Mouse (Mus musculus): ENCODE results near the gene Limk2.
A peak's percentile ranks its signal among the peaks of the same experiment; 100 is the strongest.

Limk2 gene

DNA sequence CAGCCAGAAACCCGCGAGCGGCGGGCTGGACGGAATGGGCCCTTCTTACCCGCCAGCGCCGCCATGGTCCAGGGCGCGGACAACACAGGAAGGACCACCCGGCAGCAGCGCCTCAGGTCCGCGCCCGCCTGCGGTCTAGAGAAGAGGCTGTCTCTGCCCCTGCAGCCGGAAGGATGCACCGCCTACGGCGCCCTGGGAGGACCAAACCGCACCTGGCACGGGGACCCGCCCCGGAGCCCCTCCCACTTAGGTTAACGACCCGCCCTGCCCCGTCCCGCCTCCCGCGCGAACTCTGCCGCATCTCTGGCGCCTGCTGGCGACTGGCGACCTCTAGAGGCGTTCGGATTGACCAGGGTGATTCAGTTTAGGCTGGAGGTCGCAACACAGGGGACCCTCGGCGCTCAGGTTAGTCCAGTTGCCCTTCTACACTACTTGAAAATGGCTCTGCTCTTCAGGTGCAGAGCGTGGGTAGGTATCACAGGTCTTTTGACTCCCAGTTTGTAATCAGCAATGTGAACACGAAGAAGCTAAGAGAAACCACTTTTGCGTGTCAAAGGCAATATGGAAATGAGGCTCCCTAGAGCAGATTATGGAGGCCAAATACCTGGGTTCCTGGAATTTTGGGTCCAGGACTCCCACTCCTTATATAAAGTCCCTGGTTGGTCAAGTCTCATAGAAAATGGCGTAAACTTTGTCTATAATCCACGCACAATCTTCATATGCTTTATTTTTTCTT is at the start of gene Limk2:
TSS of gene Limk2 (minus strand) at position 193 of the 736 bp plus-strand sequence.
- peak; percentile 78 to 81 for DNase-seq (ENCODE audit: low spot score in 2 of 2)

DNA sequence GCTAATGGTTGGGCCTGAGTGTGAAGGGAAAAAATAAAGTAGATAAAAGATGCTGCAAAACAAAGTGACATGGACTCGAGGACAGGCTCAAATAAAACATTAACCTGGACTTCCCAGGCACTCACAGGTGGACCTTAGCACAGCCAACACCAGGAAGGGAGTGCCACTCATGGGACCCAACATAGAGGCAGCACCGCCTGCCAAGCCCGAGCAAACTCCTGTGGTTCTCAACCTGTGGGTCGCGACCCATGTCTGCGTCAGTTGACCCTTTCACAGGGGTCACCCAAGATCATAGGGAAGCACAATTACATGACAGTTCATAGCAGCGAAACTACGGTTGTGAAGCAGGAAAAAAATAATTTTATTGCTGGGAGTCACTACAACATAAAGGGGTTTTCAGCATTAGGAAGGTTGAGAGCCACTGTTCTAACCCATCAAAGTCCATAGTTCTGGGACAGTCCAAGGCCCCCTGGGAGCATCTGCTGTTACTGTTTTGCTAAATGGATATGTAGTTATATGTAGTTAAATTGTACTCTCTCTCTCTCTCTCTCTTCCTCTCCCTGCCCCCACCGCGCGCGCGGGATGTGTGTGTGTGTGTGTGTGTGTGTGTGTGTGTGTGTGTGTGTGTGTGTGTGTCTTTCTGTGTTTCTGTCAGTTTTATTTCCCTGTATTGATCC is 49.6 kb upstream of the Limk2 start:
- no peak for DNase-seq (ENCODE audit: low spot score in 2 of 2)

DNA sequence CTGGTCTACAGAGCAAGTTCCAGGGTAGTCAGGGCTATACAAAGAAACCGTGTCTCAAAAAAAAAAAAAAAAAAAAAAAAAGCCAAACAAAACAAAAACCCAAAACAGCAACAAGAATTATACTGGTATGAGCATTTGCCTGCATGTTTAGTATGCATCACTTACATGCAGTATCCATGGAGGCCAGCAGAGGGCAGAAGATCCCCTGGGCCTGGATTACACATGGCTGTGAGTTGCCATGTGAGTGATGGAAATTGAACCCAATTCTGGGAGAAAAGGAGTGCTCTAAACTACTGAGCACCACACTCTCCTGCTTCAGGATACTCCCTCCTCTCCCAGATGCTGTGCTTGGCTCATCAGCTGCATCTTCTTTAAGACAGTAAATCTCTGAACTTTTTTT is 47.4 kb upstream of the Limk2 start:
- DNase-seq (ENCODE audit: low spot score in 2 of 2), result peak; percentile 47 to 61

DNA sequence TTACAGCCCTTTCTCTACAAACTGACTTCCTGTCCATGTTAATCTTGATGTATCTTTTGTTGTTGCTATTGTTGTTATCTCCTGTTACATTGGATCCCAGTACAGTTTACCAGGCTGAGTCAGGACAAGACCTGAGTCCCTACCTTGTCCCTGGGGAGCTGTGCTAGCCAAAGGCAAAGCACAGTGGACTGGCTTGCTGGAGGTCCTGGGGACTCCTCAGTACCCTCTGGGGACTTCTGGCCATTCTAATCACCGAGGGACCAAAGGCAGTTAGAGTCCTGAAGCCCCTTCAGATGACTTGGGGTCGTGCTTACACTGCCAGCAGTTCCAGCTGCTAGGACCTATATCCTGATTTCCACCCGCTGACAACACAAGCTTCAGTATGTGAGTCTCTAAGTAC is 45.5 kb upstream of the Limk2 start:
- no peak for DNase-seq (ENCODE audit: low spot score in 2 of 2)

DNA sequence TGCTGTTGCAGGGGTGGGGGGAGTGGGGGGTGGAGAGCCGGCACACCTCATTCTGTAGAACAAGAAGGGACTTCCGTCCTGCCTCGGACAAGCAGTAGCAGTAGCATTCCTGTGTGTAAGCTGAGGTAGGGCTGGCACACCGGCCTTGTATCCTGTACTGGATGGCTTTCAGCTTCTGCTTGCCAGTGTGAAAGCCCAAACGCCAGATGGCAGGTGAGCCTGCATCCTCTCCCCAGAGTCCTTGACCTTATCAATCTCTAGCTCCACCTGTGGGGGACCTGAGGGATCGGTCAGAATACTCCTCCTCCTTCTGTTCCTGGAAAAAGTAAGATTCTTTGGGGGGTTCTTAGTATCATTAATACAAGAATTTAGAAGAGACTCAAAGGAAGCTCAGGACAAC is 44.5 kb upstream of the Limk2 start:
- DNase-seq (ENCODE audit: low spot score in 2 of 2), result no peak

DNA sequence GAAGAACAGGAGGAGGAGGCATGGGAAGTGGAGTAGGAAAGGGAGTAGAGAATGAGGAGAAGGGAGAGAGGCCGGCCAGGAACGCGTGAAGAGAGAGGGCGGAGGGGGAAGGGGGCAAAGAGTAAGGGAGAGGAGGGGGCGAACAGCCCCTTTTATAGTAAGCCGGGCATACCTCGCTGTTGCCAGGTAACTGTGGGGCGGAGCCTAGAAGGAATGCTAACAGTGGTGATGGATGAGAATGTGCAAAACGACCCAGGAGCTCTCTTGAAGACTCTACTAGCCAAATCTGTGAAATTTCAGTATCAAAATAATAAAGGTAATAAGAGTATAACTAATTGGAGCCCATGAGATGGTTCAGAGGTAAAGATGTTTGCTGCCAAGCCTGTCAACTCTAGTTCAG is 43.8 kb upstream of the Limk2 start:
- peak; percentile 11 to 25 for DNase-seq (ENCODE audit: low spot score in 2 of 2)

DNA sequence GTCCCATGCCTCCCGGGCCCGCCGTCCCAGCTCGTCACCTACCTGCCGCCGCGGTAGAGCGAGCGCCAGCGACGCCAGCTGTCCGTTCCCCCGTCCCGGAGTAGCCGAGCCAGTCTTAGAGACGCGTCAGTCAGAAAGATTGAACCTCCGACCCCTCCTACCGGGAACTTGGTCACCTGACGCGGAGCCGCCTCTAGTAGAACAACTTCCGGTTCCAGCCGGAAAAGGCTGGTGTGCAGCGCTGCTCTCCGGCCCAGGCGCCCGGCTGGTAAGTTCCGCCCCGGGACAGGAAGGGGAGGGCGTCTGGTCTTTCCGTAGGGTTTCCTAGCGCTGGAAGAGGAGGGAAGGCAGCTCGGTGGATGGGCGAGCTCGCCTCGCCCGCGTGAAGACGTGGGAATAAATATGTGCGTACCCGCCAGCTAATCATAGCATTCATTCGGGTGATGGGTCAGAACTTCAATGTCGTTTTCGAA is 43.2 kb upstream of the Limk2 start, which contains the start of gene Rnf185:
TSS of gene Rnf185 (minus strand) at position 197 of the 473 bp plus-strand sequence.
- peak; percentile 92 to 95 for DNase-seq (ENCODE audit: low spot score in 2 of 2)

DNA sequence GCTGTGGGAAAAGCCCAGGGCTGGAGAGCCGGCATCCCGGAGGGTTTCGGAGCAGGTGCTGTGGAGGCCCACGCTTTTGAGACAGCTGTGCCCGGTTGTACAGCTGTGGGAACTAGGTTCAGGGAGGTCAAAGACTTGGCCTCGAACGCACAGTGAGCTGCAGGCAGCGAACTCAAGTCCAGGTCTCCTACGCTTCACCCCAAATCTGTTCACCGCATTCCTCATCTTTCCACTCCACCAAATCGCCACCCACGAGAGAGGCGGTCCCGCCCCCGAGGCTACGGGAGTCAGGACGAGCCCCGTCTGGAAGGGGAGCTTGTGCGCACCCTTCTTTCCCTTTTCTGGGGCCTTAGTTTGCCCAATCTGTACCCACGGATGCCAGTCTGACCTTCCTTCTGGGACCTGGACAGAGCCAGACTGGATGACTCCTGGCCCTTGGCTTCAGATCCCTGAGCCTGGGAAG is 42.7 kb upstream of the Limk2 start:
- peak in 1 of 2 experiments; percentile 50 for DNase-seq (ENCODE audit: low spot score in 2 of 2)

DNA sequence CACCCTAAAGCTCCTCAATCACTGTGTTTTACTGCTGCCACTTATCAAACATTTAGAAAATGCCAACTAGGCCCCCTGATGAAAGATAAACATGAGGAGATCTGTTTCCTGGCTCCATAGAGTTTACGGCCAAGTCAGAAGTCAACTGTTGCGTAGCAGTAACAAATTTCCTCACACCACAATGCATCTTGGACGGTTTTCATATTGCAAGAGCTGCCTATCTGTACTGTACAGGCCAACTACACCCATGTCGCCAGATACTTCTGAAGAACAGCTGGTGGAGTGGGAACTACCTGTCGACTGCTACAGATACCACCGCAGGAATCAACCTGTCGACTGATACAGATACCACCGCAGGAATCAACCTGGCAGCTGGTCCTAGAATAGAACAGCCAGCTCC is 35.9 kb upstream of the Limk2 start:
- DNase-seq (ENCODE audit: low spot score in 2 of 2), result no peak

DNA sequence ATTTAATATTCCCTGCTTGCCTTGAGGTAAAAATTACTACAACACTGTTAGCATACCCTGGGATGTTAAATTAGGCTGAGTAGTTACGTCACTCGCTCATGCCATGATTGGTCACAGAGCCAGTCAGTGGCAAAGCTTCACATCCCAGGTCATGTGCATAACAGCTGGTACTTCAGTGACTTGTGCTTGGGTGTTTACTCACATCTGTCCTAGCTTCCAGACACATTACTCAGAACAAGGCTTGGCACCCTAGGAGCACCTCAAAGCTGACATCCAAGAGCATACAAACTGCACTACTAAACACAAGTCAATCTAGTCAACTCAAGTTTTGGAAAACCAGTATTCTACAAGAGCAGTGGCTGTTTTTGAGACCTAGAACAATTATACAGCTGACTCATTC is 34.1 kb upstream of the Limk2 start:
- no peak for DNase-seq (ENCODE audit: low spot score in 2 of 2)

DNA sequence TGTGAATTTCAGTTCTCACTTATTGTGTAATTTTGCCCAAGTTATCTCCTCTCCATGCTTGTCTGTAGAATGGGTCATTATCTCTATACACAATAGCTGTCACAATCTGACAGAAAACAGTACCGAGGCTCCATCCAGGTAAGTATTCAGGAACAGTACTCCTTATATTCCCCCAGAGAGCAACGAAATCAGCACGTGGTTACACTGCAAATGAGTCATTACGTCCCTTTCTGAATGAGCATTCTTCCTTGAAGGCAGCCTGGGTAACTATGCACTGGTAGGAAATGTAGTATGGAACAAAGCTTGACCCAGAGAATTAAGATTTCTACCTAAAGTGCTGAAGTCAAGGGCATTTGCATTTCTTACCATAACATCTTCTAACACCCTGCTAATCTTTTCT is 33.7 kb upstream of the Limk2 start:
- DNase-seq (ENCODE audit: low spot score in 2 of 2), result no peak

DNA sequence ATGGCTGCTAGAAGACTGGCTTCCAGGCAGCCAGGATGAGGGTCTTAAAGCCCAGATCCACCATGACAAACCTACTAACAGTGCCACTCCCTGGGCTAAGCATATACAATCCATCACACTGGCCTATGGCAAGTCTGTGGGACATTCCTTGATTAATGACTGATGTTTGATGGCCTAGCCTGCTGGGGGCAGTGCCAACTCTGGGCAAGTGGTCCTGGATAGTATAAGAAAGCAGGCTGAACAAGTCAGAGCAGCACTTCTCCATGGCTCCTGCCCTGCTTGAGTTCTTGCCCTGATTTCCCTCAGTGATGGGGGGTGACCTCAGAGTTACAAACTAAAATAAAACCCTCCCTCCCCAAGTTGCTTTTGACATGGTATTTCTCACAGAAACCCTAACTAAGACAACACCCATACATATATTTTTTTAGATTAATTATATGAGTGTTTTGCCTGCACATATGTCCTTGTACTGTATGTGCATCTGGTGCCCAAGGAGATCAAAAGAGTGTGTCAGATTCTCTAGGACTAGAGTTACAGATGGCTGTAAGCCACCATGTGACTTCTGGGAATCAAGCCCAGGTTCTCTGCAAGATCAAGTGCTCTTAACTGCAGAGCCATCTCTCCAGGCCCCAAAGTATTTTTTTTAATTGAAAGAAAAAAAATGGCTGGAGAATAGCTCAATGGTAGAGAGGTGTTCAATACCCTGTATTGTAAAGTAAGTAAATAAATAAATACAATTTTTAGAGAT is 32.9 kb upstream of the Limk2 start:
- no peak for DNase-seq (ENCODE audit: low spot score in 2 of 2)

DNA sequence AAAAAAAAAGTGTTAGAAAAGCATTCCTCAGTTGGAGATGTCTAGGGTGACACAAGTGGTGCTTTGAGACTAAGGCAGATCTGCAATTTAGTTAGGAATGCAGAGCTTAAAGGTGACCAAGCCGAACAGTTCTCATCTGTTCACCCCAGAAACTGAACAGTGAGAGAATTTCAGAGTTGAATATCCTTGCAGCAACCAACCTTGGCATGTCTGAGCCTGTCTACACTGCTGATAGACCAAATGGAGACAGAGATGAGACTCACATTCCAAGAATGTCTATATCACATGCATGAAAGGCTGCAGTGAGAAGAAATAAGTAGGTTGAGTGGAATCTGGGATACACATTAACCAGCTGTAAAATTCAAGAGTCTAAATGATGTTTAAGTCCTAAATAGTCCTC is 28.6 kb upstream of the Limk2 start:
- no peak for DNase-seq (ENCODE audit: low spot score in 2 of 2)

DNA sequence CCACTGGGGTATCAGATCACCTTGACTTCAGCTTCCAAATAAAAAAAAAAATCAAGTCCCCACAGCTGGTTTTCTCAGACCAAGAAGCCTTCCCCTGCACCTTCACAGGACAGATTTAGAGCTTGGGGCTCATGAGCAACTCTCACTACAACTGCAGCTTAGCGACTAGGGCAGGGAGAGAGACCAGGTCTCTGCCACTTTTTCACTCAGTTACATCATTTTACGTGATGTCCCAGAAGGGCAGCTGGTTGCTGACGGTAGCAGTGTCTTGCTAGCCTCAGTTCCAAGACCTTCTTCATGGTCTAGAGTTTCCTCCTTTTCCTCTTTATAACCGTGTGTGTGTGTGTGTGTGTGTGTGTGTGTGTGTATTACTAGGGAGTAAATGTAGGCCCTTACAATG is 24.8 kb upstream of the Limk2 start:
- no peak for DNase-seq (ENCODE audit: low spot score in 2 of 2)

DNA sequence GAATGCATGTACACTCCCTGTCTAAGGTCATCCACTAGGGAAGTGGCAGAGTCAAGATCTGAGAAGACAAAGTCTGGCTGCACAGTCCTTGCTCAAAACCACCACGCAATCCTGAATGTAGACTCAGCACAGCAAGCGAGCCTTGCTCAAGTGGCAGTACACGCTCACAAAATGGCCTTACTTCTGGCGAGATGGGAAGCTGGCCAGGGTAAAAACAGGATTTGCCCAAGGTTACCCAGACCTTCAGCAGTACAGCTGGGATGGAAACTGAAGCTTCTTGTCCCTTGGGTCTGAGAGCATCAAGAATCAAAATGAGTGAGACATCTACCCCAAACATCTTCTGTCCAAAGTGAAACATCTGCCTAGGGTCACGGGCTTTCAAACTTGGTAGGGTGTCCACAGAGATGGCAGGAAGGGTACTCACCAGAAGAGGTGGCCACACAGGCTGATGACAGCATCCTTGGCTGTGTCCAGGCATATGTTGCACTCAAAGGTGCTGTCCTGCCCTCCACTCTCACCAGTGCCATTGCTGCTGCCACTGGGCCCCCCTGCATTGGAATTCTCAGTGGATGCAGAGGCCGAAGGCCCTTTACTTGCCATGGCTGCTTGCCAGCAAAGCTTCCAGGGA is 23.1 kb upstream of the Limk2 start:
- DNase-seq (ENCODE audit: low spot score in 2 of 2), result no peak

DNA sequence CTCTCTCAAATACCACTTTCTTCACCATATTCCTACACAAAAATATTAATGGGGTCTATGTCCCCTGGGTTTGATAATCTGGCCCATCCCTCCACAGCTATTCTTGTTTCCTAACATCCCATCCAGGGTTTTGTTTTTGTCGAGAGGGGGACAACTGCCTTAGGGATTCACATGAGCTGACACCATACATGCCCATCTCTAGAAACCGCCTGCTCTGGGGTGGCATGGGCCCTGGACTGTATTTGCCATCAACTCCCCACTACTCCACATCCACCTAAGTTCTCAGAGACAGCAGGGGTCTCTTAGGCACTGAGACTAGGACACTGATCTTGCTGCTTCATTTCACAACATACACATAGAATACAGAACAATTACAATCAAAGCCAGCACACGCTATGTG is 22.5 kb upstream of the Limk2 start:
- DNase-seq (ENCODE audit: low spot score in 2 of 2), result no peak

DNA sequence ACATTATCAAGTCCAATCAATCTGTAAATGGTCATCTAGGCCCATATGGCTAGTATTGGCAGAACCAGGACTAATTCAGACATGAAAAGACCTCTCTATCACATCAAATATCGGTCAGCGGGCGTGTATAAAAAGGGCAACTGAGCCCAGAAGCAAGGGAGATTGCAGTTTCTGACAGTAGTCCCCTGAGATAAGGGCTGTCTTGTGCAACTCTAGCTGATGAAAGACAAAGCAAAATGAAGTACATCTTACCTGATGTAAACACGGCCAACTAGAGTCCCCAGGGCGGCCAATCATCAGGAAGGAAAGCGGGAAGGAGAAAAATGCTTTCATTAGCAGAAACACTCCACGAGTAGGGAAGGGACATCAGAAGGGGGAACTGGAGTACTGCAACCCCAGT is 19.6 kb upstream of the Limk2 start:
- no peak for DNase-seq (ENCODE audit: low spot score in 2 of 2)

DNA sequence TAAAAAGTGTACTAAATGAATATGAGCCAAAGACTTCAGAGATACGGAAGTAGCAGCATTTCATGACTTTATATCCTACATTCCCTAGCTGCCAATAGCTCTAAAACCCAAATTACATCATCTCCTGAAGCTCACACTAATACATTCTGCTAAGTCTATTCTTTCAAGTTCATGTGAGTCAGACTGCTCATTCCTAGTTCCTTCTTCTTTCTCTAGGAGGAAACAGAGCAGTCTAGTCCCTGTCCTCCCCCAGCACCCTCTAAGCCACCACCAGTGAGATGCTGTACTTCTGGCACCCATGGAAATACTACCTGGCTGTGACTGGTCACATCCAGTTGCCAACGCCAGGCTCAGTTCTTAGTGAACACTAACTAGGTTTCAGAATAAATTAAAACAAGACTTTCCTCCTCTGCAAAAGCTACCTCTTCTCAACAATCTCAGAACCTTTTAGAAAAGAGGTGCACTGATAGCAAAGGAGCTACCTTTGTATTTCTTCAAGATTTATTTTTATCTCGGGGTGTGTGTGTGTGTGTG is 18.8 kb upstream of the Limk2 start:
- DNase-seq (ENCODE audit: low spot score in 2 of 2), result no peak

DNA sequence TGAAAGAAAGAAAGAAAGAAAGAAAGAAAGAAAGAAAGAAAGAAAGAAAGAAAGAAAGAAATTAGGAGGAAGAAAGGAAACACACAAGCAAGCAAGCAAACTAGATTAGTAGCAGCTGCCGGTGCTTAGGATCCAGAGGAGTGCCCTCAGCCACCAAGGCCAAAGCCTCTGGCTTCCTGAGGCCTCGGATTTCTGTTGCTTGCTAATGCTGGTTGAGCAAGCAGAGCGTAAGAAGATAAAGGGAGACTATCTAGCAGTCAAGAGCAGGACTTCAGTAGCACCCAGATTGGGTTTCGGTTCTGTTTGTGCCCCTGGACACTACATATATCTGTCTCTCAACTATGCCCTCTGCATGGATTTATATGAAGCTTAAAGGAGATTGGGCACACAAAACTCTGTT is 13.3 kb upstream of the Limk2 start:
- no peak for DNase-seq (ENCODE audit: low spot score in 2 of 2)

DNA sequence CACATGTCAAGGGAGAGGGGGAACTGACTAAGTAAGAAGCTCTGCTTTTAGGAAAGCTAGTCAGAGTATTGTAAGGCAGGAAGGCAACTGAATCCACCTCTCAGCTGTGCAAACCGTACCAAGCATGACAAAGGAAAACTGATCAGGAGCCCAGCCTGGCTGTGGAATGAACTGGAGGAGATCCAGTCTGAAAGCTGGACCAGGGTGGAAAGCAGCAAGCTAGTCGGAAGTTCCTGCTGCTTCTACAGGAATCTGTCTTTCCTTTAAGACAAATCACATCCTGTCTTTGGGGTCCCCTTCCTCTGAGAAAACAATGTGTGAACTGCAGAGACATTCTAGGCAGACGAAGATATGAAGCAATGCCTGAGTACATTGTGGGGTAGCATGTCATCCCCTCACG is 9.8 kb upstream of the Limk2 start:
- DNase-seq (ENCODE audit: low spot score in 2 of 2), result no peak

DNA sequence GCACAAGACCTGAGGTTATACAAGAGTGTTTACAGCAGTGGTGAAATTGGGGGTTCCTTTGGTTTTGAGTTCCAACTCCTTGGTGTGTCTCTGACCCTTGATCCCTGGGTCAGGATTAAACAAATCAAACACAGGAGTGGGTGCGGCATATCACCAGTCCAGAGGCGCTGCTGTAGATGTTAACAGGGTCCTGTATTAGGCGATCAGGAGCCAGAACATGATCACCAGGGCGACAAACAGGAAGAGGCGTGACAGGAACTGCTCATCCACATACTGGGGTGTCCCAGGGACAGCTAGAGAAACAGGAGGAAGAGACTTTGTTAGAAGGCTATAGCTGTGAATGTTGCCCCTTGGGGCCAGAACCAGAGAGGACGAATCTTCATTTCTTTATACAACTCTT is 8.8 kb upstream of the Limk2 start:
- DNase-seq (ENCODE audit: low spot score in 2 of 2), result no peak

DNA sequence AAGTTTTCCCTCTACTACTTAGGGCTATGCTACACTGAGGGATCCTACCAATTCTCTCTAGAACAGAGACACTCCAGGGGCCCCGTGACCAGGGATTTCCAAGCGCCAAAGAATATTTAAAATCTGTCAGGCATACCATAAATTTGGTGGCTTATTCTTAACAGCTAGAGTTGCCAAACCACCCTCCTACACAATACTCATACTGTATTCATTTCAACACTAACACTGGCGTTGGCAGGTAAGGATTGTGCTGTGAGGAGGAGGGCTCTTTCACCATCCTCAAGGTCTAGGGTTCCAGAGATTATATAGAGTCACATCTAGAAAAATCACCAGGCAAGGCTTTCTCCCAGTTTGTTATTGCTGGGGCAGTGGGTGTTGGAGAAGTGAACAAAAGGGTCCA is 7.4 kb upstream of the Limk2 start:
- DNase-seq (ENCODE audit: low spot score in 2 of 2), result no peak

Data from right cerebral cortex, postnatal 36 days (tissue).